Mouse (Mus musculus) brain, embryonic 14.5 days (tissue): Measurements from ENCODE around the gene Rpl10-ps3.

ENCODE experiments used
- CTCF ChIP-seq: fragments of 200-500 bp; IDR thresholded peaks from 2 replicates; pipeline ENCODE4 v1.5.1; 2012; ENCODE audit warnings: inconsistent platforms, mild to moderate bottlenecking, moderate library complexity, borderline replicate concordance; ENCODE audit not compliant: insufficient read depth, insufficient read length; ENCODE audit errors: extremely low read depth
- POLR2A ChIP-seq: fragments of 200-500 bp; IDR thresholded peaks from 2 replicates; pipeline ENCODE4 v1.6.1; 2012; ENCODE audit warnings: mild to moderate bottlenecking, inconsistent platforms, borderline replicate concordance; ENCODE audit not compliant: poor library complexity, insufficient read depth, insufficient read length, severe bottlenecking; ENCODE audit errors: extremely low read depth

DNA sequence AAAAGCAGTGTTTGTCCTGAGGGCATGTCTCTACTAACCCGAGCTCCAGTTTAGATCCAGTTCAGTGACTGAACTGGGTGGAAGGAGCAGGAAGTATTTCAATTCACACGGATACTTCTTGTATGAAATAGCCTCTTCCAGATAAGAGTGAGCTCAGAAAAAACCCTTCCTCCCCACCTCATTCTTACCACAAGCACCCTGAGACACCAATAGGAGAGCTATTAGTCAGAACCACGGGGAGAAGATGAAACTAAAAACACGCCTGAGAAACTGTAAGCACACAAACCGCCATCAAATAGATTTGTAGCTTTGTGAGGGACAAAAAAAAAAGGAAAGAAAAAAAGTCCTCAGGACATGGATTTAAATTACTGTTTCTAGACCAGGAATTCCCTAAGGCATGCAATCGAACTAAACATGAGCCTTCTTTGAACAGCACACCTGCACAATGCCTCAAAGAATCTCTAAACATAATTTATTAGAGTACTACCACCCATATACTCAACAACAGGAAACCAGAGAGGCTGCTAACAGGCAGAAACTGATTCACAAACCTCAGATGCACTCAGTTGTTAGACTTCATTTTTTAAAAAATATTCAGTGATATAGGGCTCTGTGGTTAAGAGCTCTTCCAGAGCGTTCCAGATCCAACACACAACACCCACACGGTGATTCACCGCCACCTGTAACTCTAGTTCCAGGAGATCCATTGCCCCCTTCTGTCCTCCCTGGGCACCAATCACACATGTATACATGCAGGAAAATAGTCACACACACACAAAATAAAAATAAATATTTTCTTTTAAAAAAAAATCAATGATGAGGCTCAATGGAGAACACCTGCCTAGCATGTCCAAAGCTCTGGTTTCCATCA lies 20.2 kb downstream of the Rpl10-ps3 start:
- TF ChIP-seq CTCF (no peak), POLR2A (no peak)
